Mouse (Mus musculus) midbrain, embryonic 10.5 days (tissue): Measurements from ENCODE around the gene Nrf1. TPM values are rescaled to one million over a fixed set of nuclear protein-coding genes. Genes with fewer than 3 reads are reported as not detected.

ENCODE experiments used
- DNase-seq: peaks from one replicate; pipeline ENCODE4 v3.0.0-alpha.2; 2017; ENCODE audit warnings: low spot score
- H3K27ac ChIP-seq: fragments of 300-500 bp; sonication (generic); replicated peaks from 2 replicates; pipeline ENCODE4 v1.5.1; 2016; ENCODE audit warnings: mild to moderate bottlenecking
- H3K27me3 ChIP-seq: fragments of 300-500 bp; sonication (generic); 2 replicates; pipeline ENCODE4 v1.6.1; 2016; ENCODE audit warnings: low read depth, mild to moderate bottlenecking; ENCODE audit not compliant: poor library complexity, severe bottlenecking
- H3K36me3 ChIP-seq: fragments of 300-500 bp; sonication (generic); 2 replicates; pipeline ENCODE4 v1.6.1; 2016; ENCODE audit warnings: mild to moderate bottlenecking, moderate library complexity
- H3K4me1 ChIP-seq: fragments of 300-500 bp; sonication (generic); 2 replicates; pipeline ENCODE4 v1.6.1; 2016
- H3K4me3 ChIP-seq: fragments of 300-500 bp; sonication (generic); 2 replicates; pipeline ENCODE4 v1.5.1; 2016; ENCODE audit warnings: mild to moderate bottlenecking, moderate library complexity
- H3K9me3 ChIP-seq: fragments of 300-500 bp; sonication (generic); replicated peaks from 2 replicates; pipeline ENCODE4 v1.6.1; 2016; ENCODE audit warnings: mild to moderate bottlenecking
- WGBS: fragments of 180-500 bp; shearing (Covaris S2); methylation state at CpG from one replicate; pipeline ENCODE4 v1.1.7; 2016; 5-methylcytosine and 5-hydroxymethylcytosine counted together
- polyA plus RNA-seq: library from polyadenylated mRNA; unstranded; fragments of >200 nt; fragmentation: Nextera tagmentation; extraction: Ambion mirVana; gene quantifications from 2 replicates; pipeline ENCODE4 v1.2.1, GENCODE M21; 2016

Gene Nrf1
- polyA plus RNA-seq, 1 experiment from 2014 or later: 96.1 TPM

DNA sequence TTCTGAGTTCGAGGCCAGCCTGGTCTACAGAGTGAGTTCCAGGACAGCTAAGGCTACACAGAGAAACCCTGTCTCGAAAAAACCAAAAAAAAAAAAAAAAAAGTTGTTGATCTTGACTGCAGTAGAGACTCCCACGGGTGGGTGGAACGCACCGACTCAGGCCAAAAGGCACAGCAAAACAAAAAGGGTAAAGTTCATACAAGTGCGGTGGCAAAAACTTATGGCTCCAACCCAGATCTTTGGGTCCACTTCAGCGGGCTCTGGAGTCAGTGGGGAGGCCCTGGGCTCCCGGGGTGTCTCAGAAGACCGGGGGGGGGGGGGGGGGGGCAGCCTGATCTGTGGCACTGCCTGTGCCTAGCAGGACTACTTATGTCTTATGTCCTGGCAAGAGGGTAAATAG lies 79.0 kb downstream of the Nrf1 start:
- Histone ChIP-seq H3K9me3 (no peaks in the 10 kb centered on the region), H3K27ac (no peak overlapping the region), H3K4me1 (no peaks in the 10 kb centered on the region), H3K4me3 (no peak overlapping the region), H3K36me3 (peaks cover 88% of the 10 kb centered on the region), H3K27me3 (no peaks in the 10 kb centered on the region)
- 96% methylated on average over 9 of the region's 9 CpGs for WGBS
- no peak for DNase-seq

DNA sequence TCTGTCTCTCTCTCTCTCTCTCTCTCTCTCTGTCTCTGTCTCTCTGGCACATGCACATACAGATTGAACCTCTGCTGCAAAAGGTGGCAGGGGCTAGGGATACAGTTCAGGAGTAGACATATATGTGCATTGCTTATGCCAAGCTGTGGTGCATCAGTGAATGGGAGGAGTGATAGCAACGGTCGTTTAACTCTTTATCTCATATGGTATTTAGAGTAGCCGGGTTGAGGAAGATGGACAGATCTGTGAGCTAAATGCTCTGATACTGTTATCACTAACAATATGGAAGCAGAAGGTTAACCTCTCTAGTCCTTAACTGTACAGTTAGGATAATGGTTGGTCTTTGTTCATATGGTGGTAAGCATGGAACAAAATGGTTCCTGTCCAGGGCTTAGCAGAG lies 84.6 kb downstream of the Nrf1 start:
- H3K4me1 ChIP-seq: no peaks in the 10 kb centered on the region
- H3K27me3 ChIP-seq: no peaks in the 10 kb centered on the region
- DNase-seq: no peak
- peaks cover 94% of the 10 kb centered on the region for H3K36me3 ChIP-seq
- 95% methylated on average over 3 of the region's 3 CpGs for WGBS
- no peak overlapping the region for H3K4me3 ChIP-seq
- H3K27ac ChIP-seq: no peak overlapping the region
- H3K9me3 ChIP-seq: no peaks in the 10 kb centered on the region

DNA sequence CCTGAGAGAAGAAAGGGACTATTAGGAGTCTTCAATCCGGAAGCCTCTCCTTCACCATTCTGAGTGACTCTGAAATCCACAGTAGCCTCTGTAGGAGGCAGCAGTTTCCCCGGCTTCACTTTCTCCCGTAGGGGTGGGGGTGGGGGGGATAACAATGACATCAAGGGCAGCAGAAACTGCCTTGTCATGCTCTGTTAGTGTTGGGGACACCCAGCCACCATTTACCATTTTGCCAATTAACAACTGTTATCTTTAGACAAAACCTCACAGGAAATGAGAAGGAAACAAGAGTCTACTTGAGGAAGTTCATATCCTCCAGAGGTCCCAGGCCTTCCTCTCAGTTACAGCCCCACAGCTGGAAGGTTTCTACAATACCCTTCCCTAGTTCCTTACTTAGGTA lies 87.8 kb downstream of the Nrf1 start:
- H3K4me1 ChIP-seq: no peaks in the 10 kb centered on the region
- no peak for DNase-seq
- H3K9me3 ChIP-seq: no peaks in the 10 kb centered on the region
- no peak overlapping the region for H3K4me3 ChIP-seq
- H3K27me3 ChIP-seq: no peaks in the 10 kb centered on the region
- WGBS: 53% methylated on average over 3 of the region's 3 CpGs
- no peak overlapping the region for H3K27ac ChIP-seq
- H3K36me3 ChIP-seq: peaks cover 97% of the 10 kb centered on the region

DNA sequence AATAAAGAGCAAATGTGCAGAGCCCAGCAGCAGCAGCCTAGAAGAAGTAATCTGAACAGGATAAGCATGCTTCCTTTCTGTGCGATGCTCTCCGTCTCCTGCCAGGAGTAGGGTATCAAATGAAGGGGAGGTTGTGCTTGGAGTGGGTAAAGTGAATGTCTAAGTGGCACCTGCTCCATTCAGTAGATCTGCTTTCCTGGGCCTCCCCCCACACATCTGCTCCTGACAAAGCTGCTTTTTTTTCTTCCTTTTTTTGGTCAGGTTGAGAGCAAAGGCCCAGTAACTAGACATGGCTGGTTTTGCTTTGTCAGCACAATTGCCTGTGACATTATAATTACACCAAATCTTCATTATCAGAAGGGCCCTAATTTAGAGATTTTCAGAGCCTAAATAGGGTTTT lies 89.4 kb downstream of the Nrf1 start:
- Histone ChIP-seq H3K27me3 (no peaks in the 10 kb centered on the region), H3K4me1 (no peaks in the 10 kb centered on the region), H3K9me3 (no peaks in the 10 kb centered on the region), H3K27ac (no peak overlapping the region), H3K36me3 (peaks cover 98% of the 10 kb centered on the region), H3K4me3 (no peak overlapping the region)
- 94% methylated on average over 2 of the region's 2 CpGs for WGBS
- no peak for DNase-seq

DNA sequence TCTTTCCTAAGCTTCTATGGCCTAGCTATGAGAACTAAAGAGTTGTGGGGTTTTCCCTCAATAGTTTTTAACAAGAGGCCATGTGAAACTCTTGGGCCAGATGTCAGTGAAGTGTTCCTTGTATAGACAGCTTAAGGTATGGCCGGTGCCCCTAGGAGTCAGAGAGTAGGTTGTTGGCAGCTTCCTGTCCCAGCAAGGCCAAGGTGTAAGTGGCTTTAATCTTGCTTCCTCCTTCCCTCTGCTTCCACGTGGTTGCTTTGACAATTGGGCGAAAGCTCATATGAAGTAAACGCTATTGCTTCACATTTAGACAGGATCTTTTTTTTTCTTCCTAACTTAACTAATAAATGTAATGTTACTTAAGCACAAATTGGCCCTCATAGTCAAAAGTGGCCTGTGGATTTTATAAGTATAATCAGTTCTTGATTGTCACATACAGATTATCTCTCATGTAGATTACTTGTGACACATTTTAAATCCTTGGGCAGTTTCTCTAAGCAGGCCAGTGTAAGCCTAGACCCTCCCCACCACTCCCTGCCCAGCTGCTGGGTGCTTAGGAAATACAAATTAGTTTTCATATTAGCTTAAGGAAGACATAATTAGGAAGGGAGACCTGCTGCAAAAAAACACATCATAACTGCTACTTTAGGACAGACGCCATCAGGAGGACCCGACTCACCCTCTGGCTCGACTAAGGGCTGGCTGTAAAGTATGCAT lies 91.7 kb downstream of the Nrf1 start:
- Histone ChIP-seq H3K27me3 (no peaks in the 10 kb centered on the region), H3K36me3 (peaks cover 98% of the 10 kb centered on the region)
- WGBS: 94% methylated on average over 7 of the region's 7 CpGs

DNA sequence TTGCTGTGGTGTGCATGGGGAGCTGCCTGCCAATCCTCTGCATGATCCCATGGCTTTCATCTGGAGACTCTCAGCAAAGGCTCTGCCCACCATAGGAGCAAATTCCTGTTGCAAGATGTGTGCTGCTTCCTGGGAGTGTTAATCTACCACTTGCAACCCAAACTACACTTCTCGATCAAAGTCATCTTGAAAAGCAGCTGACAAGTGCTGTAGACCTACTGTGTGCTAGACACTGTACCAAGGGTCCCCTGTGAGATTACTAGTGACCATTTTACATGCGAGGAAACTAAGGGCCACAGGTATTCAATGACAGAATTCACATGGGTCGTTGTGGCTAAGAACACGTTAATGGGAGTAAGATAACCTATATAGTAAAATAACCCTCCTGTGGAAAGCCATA lies 95.5 kb downstream of the Nrf1 start:
- WGBS: 95% methylated on average over 4 of the region's 4 CpGs
- no peaks in the 10 kb centered on the region for H3K9me3 ChIP-seq
- H3K4me1 ChIP-seq: peaks cover 6% of the 10 kb centered on the region
- H3K36me3 ChIP-seq: peaks cover 90% of the 10 kb centered on the region
- no peaks in the 10 kb centered on the region for H3K27me3 ChIP-seq
- no peak overlapping the region for H3K27ac ChIP-seq
- no peak overlapping the region for H3K4me3 ChIP-seq
- DNase-seq: no peak

More for the DNA sequence above, 91.7 kb downstream of the Nrf1 start:
- no peak for DNase-seq
- H3K4me3 ChIP-seq: no peak overlapping the region
- H3K9me3 ChIP-seq: no peaks in the 10 kb centered on the region
- no peak overlapping the region for H3K27ac ChIP-seq
- H3K4me1 ChIP-seq: no peaks in the 10 kb centered on the region

DNA sequence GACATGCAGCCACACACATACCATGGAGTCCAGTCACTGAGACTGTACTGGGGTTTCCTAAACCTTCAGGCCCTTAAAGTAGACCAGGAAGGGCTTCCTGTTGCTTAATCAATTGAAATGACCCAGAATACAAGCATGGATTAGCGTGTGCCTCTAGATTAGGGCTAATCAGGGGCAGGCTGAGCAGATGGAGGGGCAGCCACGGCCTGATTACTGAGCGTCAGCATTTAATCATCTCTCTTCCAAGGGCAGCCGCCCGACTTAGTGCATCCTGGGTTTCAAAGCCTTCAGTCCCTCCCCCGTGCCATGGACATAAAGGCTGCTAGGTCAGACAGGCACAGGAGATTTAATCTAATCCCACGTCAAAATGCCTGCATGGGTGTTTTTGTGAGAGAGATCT lies 99.3 kb downstream of the Nrf1 start:
- WGBS: 57% methylated on average over 7 of the region's 7 CpGs
- peaks cover 75% of the 10 kb centered on the region for H3K36me3 ChIP-seq
- no peaks in the 10 kb centered on the region for H3K27me3 ChIP-seq
- no peak overlapping the region for H3K4me3 ChIP-seq
- H3K27ac ChIP-seq: no peak overlapping the region
- no peaks in the 10 kb centered on the region for H3K9me3 ChIP-seq
- DNase-seq: no peak
- H3K4me1 ChIP-seq: peaks cover 7% of the 10 kb centered on the region

DNA sequence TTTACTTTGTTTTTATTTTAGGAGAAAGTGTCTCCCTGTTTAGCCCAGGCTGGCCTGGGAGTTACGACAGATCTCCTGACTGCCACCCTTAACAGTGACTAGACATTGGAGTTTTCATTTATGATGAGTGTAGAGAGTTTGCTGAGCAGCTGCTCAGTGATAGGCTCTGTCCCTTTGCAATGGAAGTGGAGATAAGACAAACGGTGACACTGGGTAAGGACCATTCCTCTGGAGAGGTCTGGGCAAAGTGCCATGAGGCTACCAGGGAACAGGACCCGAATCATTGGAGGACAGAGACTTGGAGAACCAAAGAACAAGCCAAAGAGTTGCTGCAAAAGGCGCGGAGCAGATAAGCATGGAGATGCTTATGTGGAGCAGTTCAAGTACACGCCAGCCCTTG lies 100.0 kb downstream of the Nrf1 start:
- H3K27ac ChIP-seq: no peak overlapping the region
- WGBS: 95% methylated on average over 6 of the region's 6 CpGs
- no peak for DNase-seq
- H3K4me1 ChIP-seq: peaks cover 13% of the 10 kb centered on the region
- H3K4me3 ChIP-seq: no peak overlapping the region
- H3K36me3 ChIP-seq: peaks cover 75% of the 10 kb centered on the region
- H3K27me3 ChIP-seq: no peaks in the 10 kb centered on the region
- no peaks in the 10 kb centered on the region for H3K9me3 ChIP-seq

DNA sequence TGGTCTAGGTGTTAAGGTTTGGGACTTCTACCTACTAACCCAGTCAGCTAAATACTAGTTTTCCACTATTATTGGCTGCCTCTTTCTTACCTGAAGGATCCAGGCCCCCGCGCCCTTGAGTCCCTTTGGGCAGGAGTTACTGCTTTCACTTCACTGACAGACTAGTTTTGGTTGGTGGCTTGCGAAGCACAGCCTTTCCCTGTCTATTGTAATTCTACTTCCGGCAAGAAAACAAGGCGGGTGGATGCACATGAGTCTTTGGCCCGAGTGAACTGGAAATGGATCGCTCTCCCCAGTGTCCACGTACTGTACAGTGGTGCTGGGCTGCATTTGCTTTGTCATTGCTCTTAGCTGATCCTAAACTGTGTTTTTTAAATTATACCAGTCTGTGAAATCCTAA lies 102.7 kb downstream of the Nrf1 start:
- no peak overlapping the region for H3K4me3 ChIP-seq
- H3K4me1 ChIP-seq: peaks cover 25% of the 10 kb centered on the region
- no peaks in the 10 kb centered on the region for H3K27me3 ChIP-seq
- WGBS: 94% methylated on average over 8 of the region's 8 CpGs
- DNase-seq: no peak
- H3K9me3 ChIP-seq: no peaks in the 10 kb centered on the region
- H3K27ac ChIP-seq: no peak overlapping the region
- H3K36me3 ChIP-seq: peaks cover 70% of the 10 kb centered on the region

DNA sequence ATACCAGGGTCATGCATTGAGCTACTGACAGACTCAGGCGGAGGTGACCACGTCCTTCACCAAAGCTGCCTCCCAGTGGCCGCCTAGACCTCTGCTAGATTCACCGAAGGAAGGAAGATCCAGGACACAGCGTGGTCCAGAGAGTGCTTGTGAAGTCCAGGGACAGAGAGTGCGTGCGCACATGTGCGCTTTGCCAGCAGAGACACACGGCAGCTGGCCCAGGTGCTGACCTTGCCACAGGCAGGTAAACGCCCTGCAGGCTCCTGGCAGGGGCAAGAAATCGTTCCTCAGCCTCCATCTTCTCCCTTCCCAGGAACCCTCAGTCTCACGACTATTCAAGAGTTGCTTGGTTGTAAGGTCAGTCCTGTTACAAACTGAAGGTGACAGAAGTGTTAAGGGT lies 104.4 kb downstream of the Nrf1 start:
- DNase-seq: no peak
- Histone ChIP-seq H3K27me3 (no peaks in the 10 kb centered on the region), H3K27ac (no peak overlapping the region), H3K4me1 (peaks cover 21% of the 10 kb centered on the region), H3K36me3 (peaks cover 65% of the 10 kb centered on the region), H3K4me3 (no peak overlapping the region), H3K9me3 (no peaks in the 10 kb centered on the region)
- 90% methylated on average over 12 of the region's 12 CpGs for WGBS

DNA sequence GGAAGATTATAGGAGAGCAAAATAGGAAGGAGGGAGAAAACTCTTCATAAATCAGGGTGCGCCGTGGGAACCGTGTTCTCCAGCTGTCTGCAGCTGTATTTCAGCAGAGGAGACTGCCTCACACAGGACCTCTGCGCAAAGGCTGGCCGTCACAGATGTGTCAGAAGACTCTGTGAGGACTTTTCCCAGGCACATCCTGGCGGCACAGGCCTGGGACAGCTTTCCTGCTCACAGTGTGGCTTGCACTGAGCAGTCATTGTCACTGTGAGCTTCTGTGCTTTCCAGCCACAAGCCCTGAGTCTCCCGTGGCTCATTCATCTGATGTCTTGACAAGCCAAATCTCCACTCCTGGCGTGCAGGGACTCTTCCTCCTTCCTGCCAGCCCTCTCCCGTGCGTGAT lies 104.9 kb downstream of the Nrf1 start:
- Histone ChIP-seq H3K36me3 (peaks cover 61% of the 10 kb centered on the region), H3K4me1 (peaks cover 19% of the 10 kb centered on the region), H3K4me3 (no peak overlapping the region), H3K27ac (no peak overlapping the region), H3K9me3 (no peaks in the 10 kb centered on the region), H3K27me3 (no peaks in the 10 kb centered on the region)
- WGBS: 80% methylated on average over 10 of the region's 10 CpGs
- no peak for DNase-seq

DNA sequence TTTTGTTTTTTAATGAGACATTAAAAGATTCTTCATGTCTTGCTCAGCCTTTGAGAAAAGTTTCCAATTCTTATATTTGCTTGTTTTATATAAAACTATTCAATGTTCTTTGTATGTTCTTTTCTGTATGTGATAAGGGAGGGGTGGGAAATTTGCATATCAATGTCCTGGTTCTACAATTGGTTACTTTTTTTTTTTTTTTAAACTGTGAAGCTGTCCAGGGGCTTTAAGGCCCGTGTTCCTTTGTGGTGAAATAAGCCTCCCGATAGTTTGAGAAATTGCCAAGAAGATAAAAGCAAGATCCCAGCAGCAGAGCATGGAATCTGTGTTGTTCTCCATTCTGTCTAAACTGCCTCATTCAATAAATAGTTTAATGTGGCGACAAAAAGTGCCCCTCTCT lies 105.3 kb downstream of the Nrf1 start:
- Histone ChIP-seq H3K36me3 (peaks cover 57% of the 10 kb centered on the region), H3K4me3 (no peak overlapping the region), H3K9me3 (no peaks in the 10 kb centered on the region), H3K27ac (no peak overlapping the region), H3K4me1 (peaks cover 19% of the 10 kb centered on the region), H3K27me3 (no peaks in the 10 kb centered on the region)
- no peak for DNase-seq
- WGBS: 80% methylated on average over 3 of the region's 3 CpGs

DNA sequence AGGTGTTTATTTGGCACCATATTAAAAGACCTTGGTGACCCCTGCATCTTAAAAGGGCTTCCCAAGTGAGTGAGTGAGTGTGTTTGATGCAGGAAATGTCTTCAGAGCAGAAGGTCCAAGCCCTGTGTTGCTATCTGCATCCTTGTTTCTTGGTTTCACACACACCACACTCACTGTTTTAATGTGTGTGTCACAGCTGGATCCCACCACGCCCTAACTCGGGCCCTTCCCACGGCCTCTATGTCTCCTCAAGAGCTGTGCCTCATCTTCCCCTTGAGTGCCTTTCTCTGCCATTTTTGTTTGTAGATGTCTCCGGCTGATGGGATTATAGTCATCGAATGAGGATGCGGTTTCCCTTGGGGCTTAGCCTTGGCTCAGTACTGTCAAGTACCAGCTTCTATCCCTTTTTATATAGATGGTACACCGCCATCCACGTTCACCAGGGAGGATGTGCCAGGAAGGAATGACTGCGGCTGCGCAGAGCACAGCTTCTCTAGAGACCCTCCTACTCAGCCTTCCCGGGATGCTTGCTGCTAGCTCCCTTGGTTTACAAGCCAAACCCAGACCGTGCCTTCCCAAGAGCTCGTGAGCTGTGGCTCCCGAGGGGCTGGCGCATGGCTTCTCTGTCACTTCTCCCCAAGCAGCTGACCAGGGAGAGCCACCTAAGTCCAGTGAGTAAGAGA lies 106.1 kb downstream of the Nrf1 start:
- peaks cover 49% of the 10 kb centered on the region for H3K36me3 ChIP-seq

More for the DNA sequence above, 106.1 kb downstream of the Nrf1 start:
- no peak overlapping the region for H3K4me3 ChIP-seq
- H3K9me3 ChIP-seq: no peaks in the 10 kb centered on the region
- 93% methylated on average over 15 of the region's 15 CpGs for WGBS
- DNase-seq: no peak
- H3K27me3 ChIP-seq: no peaks in the 10 kb centered on the region
- H3K4me1 ChIP-seq: peaks cover 19% of the 10 kb centered on the region
- H3K27ac ChIP-seq: no peak overlapping the region
